Comparison of ENCODE assay signal across 32 mouse cellular contexts in genomic region chr6:128644694-128645093, GRCm38 (mm10). TPM values are rescaled to one million over a fixed set of nuclear protein-coding genes. Genes with fewer than 3 reads are reported as not detected.
"Had no signal": no experiment of that assay in that cellular context is flagged by ENCODE, and none has a peak within 500 bp of the region (broad histone marks: within the 10 kb centered on the region; RNA-seq: fewer than 3 reads in every experiment).

No protein-coding gene starts in this region.

RNA-seq across cellular contexts. Expression of gene Clec2h, which starts 17.5 kb away (rescaled TPM):
- total RNA-seq: gastrocnemius, adult 18-20 months; gastrocnemius, adult 8-10 months; gastrocnemius, postnatal 14 days; gastrocnemius, postnatal 36 days; heart, postnatal 10 days; heart, postnatal 4 days; layer of hippocampus, adult 2 months; layer of hippocampus, postnatal 10 days; layer of hippocampus, postnatal 25 days; left cerebral cortex, postnatal 14 days; left cerebral cortex, postnatal 36 days had no signal
- polyA plus RNA-seq: heart, embryonic 10.5 days; heart, embryonic 14.5 days; hindbrain, embryonic 10.5 days; hindbrain, embryonic 12.5 days; hindbrain, embryonic 14.5 days; hindbrain, embryonic 16.5 days; inflammation-experienced regulatory T-cells, adult 6 months; kidney, embryonic 14.5 days; limb, embryonic 10.5 days; limb, embryonic 12.5 days; limb, embryonic 14.5 days; liver, embryonic 11.5 days; liver, embryonic 13.5 days had no signal

RNA-seq across cellular contexts. Expression of gene Klrb1a, which starts 21.4 kb away (rescaled TPM):
- total RNA-seq: gastrocnemius, adult 18-20 months; gastrocnemius, adult 8-10 months; gastrocnemius, postnatal 14 days; gastrocnemius, postnatal 36 days; heart, adult 18-20 months; heart, adult 8-10 months; heart, postnatal 10 days; heart, postnatal 25 days; heart, postnatal 4 days; layer of hippocampus, adult 2 months; layer of hippocampus, postnatal 10 days; layer of hippocampus, postnatal 25 days; left cerebral cortex, adult 2 months; left cerebral cortex, postnatal 14 days; left cerebral cortex, postnatal 36 days had no signal
- polyA plus RNA-seq: heart, embryonic 10.5 days; heart, embryonic 12.5 days; heart, embryonic 14.5 days; hindbrain, embryonic 10.5 days; hindbrain, embryonic 12.5 days; hindbrain, embryonic 14.5 days; hindbrain, embryonic 16.5 days; intestine, embryonic 15.5 days; intestine, postnatal 0 days; kidney, embryonic 14.5 days; kidney, embryonic 16.5 days; limb, embryonic 10.5 days; limb, embryonic 12.5 days; limb, embryonic 14.5 days had no signal
